Mouse (Mus musculus): ENCODE results near the gene 4930516K23Rik.

4930516K23Rik gene

DNA sequence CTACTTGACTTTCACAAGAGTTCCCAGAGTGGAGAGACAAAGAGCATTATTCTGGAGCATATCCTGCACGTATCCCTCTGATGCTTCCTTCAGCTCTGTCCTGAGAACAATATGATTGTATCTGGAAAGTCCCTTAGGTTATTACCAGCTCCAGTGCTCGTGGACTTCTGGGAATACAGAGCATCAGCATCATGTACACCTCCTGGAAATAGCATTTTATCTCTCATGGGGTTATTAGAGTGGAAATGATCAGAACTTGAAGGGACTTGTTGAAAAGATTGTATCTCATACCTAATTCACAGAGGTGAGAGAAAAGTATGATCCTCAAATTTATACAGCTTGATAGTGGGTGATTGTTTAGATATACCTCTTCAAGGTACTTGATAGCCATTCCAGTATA lies at the start of gene 4930516K23Rik:
Gene 4930516K23Rik, minus strand, starts transcription at position 101 of the 400 bp plus-strand sequence.
- in situ Hi-C loops (cut with MboI; ENCODE audit: unreplicated experiment in 2 of 2) = no loop called here

DNA sequence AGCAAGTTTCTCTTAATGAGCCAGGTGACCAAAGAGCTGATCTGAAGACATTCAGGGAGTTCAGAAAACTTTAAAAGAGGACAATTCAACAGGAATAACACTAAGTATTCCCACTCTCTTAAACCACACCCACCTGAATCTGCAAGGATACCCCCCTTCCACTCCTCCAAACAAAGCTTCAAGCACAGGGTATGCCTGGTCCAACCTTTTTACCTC lies 43.4 kb upstream of the 4930516K23Rik start, which contains the start of gene Olfr646:
Gene Olfr646, plus strand, starts transcription at position 117 of the 216 bp plus-strand sequence.
- in situ Hi-C loops (cut with MboI; ENCODE audit: unreplicated experiment in 2 of 2) = no loop called here

DNA sequence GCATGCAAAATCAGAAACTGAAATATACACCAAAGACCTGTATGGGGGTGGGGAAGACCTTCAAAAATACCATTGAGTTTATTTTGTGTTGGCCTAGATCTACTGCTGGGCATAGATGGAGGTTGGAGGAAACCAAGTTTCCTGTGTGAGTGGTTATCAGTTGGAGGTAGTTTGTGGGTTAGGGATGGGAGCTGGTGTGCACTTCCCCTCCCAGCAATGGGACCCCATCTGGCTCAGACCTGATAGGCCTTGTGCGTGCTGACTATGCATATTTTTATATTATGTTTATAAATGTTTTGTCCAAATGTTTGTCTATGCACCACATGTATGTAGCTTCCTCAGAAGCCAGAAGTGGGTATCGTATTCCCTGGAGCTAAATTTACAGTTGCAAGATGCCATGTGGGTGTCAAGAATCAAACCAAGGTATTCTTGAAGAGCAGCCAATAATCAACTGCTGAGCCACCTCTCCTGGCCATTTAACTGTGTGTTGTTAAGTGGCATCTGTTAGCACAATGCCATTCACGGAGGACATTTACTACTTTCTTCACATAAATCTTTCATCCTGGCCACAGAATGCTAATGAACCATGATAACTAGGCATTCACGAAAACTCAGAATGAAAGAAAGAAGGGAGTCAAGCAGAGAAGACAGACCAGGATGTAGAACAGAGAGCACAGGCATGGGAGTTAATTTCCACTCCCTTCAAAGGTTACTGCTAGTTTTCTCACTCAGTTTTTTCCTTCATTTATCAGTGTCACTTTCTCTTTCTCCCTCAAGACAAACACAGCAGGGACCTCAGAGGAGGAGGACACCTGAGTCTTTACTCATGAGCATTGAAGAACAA lies 42.9 kb upstream of the 4930516K23Rik start:
- in situ Hi-C loops (cut with MboI; ENCODE audit: unreplicated experiment in 2 of 2) = no loop called here

DNA sequence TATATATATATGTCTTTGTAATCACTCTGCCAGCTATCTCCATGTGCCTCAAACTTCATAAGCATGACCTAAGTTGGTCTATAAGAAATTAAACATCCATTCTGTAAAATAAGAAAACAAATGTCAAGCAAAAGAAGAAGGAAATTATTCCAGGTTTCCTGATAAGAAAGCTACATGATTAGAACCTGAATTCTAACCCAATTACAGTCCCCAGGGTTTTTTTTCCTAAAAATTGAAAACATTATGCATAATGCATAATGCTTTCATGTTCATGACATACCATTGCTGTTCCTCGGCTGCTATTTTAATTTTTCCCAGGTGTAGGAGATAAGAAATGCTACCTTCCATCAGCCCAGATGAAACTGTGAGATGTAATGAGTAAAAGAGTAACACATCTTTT lies 24.1 kb upstream of the 4930516K23Rik start, which contains the start of gene Olfr645:
Gene Olfr645, minus strand, starts transcription at position 101 of the 400 bp plus-strand sequence.
- in situ Hi-C loops (cut with MboI; ENCODE audit: unreplicated experiment in 2 of 2) = no loop called here

DNA sequence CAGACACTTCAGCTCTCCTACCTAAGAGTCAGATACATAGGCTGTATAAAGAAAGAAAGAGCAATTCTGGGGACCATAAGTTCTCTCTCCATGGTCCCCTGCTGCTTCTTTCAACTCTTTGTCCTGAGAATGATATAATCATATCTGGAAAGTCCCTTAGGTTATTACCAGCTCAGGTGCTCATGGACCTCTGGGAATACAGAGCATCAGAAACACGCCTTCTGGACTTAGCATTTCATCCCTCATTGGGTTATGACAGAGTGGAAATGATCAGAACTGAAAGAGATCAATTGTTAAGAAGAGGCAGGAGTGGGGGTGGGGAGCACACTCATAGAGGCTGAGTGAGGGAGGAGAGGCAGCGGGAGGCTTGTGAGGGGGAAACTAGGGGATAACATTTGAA lies 10.5 kb upstream of the 4930516K23Rik start, which contains the start of gene Olfr644:
Gene Olfr644, minus strand, starts transcription at position 101 of the 400 bp plus-strand sequence.
- in situ Hi-C loops (cut with MboI; ENCODE audit: unreplicated experiment in 2 of 2) = no loop called here

DNA sequence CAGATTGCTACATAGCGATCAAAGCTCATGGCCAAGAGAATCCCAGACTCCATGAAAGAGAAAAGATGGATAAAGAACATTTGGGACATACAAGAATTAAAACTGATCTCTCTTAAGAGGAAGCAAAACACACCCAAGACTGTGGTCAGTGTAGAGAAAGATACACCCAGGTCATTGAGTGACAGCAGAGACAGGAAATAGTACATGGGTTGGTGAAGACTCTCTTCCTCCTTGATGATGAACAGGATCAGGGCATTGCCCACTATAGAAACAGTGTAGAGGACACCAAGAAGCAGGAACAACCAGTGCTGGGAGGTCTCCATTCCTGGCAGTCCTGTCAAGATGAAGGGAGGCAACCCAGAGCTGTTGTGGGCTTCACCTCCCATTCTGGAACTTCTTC lies 2.0 kb downstream of the 4930516K23Rik start:
- in situ Hi-C loops (cut with MboI; ENCODE audit: unreplicated experiment in 2 of 2) = no loop called here

DNA sequence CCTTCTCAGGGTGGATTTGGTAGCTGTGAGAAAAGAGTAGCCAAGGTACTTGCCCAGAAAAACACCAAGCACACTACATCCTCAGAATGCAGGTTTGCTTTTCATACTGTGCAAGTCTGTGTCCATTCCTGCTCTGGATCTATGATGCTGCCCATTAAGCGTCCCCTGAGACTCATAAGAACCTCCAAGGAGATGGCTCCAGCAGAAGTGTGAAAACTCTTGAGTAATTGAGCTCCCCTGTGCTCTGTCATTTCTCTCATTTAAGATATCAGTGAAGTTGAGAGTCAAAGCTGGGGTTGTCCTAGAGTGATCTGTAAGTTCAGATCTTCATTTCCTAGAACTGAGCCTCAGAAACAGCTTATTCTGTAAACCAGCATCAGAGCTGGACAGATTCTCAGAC lies 8.7 kb downstream of the 4930516K23Rik start, which contains the start of gene Olfr642:
Gene Olfr642, minus strand, starts transcription at position 101 of the 400 bp plus-strand sequence.
- in situ Hi-C loops (cut with MboI; ENCODE audit: unreplicated experiment in 2 of 2) = no loop called here

DNA sequence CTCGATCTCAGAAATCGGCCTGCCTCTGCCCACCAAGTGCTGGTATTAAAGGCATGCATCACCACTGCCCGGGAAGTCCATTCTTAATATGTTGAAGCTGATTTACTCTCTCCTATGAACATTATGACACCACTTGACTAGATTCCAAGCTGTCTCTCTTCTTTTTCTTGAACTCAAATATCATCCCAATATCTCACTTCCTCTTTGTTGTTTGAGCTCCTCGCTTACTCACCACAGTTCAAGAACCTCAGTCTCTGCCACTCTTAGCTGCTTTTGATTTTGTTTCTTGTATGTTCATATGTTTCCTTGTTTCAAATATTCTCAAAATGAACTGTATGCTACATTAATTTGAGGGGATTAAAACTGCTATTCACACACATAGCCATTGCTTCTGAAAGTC lies 10.5 kb downstream of the 4930516K23Rik start:
- in situ Hi-C loops (cut with MboI; ENCODE audit: unreplicated experiment in 2 of 2) = no loop called here

DNA sequence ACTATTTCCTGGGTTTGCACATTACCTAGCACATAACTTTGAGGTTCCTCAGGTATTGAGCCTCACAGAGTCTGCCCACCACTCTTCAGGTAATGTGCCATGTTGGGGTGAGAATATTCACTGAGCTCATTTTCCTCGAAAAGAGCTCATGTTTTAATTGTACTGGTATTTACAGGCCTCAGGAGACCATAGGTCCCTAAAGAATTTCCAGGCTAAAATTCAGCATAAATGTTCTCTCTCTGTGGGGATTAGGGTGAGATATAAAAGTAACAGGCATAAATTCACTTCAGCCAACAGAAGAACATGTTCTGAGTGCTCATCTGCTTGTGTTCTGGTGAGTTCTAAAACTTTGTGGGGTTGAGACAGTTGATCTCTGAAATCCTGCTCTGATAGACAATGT lies 26.1 kb downstream of the 4930516K23Rik start, which contains the start of gene Olfr641:
Gene Olfr641, plus strand, starts transcription at position 301 of the 400 bp plus-strand sequence.
- in situ Hi-C loops (cut with MboI; ENCODE audit: unreplicated experiment in 2 of 2) = no loop called here

DNA sequence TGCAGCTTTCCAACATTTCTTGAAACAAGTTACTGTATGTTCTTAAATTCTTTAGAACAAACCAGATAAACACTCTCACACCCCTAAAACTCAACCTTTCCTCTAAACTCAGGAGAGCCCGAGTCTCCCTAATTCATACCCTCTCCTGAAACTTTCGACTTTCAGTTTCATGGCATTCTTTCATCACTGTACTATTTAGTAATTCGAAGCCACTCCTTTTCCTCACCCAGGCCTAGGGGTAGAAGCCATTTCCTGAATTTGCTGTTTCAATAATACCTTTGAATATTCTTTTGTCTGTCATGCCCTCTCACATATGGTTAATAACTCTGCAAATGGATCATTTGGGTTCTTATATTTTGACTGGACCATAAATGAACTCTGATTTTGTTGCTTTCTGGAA lies 34.3 kb downstream of the 4930516K23Rik start:
- in situ Hi-C loops (cut with MboI; ENCODE audit: unreplicated experiment in 2 of 2) = no loop called here

DNA sequence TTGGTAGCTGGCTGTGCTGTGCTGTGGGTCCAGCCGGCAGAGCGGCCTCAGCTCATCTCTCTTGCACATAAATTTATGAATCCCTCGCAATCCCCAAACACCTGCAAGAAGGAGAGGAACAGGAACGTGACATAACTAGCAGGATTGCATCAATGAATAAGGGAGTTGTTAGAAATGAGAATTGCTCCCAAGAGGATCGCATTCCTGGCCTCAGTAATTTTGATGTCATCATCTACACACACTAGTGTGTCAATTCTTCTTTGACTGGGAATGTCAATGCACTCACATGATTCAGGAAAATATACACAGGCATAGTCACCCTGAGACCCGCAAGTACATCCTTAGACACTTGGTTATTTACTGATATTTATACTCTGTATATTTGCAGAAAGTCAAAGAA lies 35.8 kb downstream of the 4930516K23Rik start, which contains the start of gene Olfr640:
Gene Olfr640, minus strand, starts transcription at position 101 of the 400 bp plus-strand sequence.
- in situ Hi-C loops (cut with MboI; ENCODE audit: unreplicated experiment in 2 of 2) = no loop called here

DNA sequence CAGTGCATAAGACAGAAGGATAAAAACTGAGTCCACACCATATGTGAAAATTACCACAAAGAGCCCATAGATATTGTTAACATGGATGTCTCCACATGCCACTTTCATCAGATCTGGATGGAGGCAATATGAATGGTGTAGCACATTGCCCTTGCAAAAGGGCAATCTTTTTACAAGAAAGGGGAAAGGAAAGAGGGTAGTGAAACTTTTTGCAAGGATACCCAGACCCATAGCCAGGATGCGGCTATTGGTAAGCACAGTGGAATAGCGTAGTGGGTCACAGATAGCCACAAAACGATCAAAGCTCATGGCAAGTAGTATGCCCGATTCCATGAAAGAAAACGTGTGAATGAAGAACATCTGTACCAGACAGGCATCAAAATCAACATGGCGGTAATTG lies 39.6 kb downstream of the 4930516K23Rik start:
- in situ Hi-C loops (cut with MboI; ENCODE audit: unreplicated experiment in 2 of 2) = no loop called here

DNA sequence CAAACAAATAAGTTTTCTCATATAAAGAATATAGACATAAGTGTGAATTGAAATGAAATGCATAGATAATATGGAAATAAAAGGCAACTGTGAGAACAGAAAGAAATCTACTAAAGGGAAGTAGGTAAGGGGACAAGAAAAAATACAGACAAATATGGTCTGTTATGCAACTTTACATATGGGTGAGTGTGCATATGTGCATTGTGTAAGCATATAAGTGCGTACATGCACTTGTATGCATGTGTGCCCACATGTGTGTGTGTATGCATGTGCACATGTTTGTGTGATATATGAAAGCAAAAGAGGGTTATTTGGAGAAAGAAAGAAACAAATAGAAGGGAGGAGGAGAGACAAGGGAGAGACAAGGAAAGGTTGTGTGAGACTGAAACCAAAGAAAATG lies 42.3 kb downstream of the 4930516K23Rik start:
- in situ Hi-C loops (cut with MboI; ENCODE audit: unreplicated experiment in 2 of 2) = no loop called here

DNA sequence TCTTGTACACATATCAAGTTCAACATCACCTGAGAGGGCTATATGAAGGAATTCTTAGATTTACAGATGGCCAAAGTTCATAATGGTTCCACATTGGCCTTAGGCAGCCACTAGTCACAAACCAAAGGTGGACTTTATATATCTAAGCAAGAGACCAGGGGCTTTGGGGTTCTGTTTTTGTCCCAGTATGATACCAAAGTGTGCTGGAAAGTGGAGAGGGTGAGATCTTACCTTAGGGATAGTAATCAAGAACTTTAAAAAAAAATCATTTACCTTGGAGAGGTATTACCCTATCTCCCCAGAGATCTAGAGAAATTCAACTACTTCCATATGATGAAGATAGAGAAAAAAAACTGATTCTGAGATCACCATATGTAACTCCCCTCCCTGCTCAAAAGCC lies 44.0 kb downstream of the 4930516K23Rik start, which contains the start of gene Olfr639:
Gene Olfr639, minus strand, starts transcription at position 101 of the 400 bp plus-strand sequence.
- in situ Hi-C loops (cut with MboI; ENCODE audit: unreplicated experiment in 2 of 2) = no loop called here

Measured in v-Abl transformed pro-B cells (cell line).